Mouse (Mus musculus): Measurements from ENCODE around the gene Bmp4. TPM values are rescaled to one million over a fixed set of nuclear protein-coding genes. Genes with fewer than 3 reads are reported as not detected.

The Bmp4 gene
- polyA plus RNA-seq, 1 experiment = 5.0 TPM

- Histone ChIP-seq H3K36me3 (ENCODE audit: control insufficient read depth, insufficient read depth, low read length) (no peaks in the 10 kb centered on the region), H3K27me3 (ENCODE audit: control insufficient read depth, insufficient read depth, low read length) (no peaks in the 10 kb centered on the region), H3K4me1 (replicated peaks; ENCODE audit: control insufficient read depth, insufficient read depth, low read length) (no peaks in the 10 kb centered on the region), H3K4me3 (ENCODE audit: control insufficient read depth, insufficient read depth, low read length) (no peak overlapping the region), H3K27ac (ENCODE audit: control insufficient read depth, insufficient read depth, low read length) (no peak overlapping the region)
- WGBS = 81% methylated on average over 11 of the region's 11 CpGs
- DNase-seq = no peak
- TF ChIP-seq POLR2A (IDR thresholded peaks at IDR 0.05; ENCODE audit: control insufficient read depth, extremely low read depth, insufficient read depth, low read length, poor library complexity) (no peak), CTCF (IDR thresholded peaks at IDR 0.05; ENCODE audit: borderline replicate concordance, control insufficient read depth, extremely low read depth, insufficient read depth, low read length, poor library complexity) (no peak)
Observed at GRCm38 (mm10) chr14:46419269-46419668, 28.8 kb upstream of the Bmp4 start.

DNA sequence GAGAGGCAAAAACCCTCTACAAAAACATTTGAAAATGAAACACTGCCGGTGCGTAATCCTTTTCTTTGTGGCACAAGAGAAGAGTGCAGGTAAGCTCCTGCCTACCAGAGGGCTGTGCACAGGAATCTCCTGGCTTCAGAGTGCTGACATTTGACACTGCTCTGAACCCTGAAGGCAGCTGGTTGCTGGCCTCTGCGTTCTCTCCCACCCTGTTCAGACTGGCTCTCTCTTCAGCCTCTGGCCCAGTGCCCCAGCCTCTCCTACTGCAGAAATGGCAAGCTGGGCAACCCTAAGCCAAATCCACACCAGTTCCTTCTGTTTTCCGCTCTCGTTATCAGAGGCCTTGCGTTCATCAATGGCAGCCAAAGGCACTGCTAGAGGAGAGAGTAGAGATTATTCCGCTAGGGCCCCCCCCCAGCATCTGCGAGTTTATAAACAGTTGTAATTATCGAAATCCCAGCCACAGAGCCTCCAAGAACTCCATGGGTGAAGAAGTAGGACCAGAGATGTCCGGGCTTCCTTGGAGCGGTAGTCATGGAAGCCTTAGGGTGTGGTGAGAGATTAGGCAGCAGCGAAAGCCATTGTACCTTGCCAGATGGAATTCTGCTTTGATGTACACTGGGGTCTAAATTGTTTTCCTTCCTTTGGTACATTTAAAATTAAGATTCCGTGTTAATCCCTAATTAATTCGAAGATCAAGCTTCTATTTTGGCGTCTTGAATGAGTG, 28.1 kb upstream of the Bmp4 start:
- Histone ChIP-seq H3K4me3 (ENCODE audit: control insufficient read depth, insufficient read depth, low read length) (no peak overlapping the region), H3K27me3 (ENCODE audit: control insufficient read depth, insufficient read depth, low read length) (no peaks in the 10 kb centered on the region), H3K27ac (ENCODE audit: control insufficient read depth, insufficient read depth, low read length) (no peak overlapping the region), H3K4me1 (replicated peaks; ENCODE audit: control insufficient read depth, insufficient read depth, low read length) (no peaks in the 10 kb centered on the region), H3K36me3 (ENCODE audit: control insufficient read depth, insufficient read depth, low read length) (no peaks in the 10 kb centered on the region)
- WGBS = 93% methylated on average over 15 of the region's 15 CpGs
- no peak for DNase-seq
- TF ChIP-seq CTCF (IDR thresholded peaks at IDR 0.05; ENCODE audit: borderline replicate concordance, control insufficient read depth, extremely low read depth, insufficient read depth, low read length, poor library complexity) (no peak), POLR2A (IDR thresholded peaks at IDR 0.05; ENCODE audit: control insufficient read depth, extremely low read depth, insufficient read depth, low read length, poor library complexity) (no peak)

- TF ChIP-seq POLR2A (IDR thresholded peaks at IDR 0.05; ENCODE audit: control insufficient read depth, extremely low read depth, insufficient read depth, low read length, poor library complexity) = no peak
- TF ChIP-seq CTCF (IDR thresholded peaks at IDR 0.05; ENCODE audit: borderline replicate concordance, control insufficient read depth, extremely low read depth, insufficient read depth, low read length, poor library complexity) = no peak
- H3K4me3 ChIP-seq (ENCODE audit: control insufficient read depth, insufficient read depth, low read length) = no peak overlapping the region
- 93% methylated on average over 7 of the region's 7 CpGs for WGBS
- no peak overlapping the region for H3K27ac ChIP-seq (ENCODE audit: control insufficient read depth, insufficient read depth, low read length)
- no peaks in the 10 kb centered on the region for H3K27me3 ChIP-seq (ENCODE audit: control insufficient read depth, insufficient read depth, low read length)
- DNase-seq = no peak
- no peaks in the 10 kb centered on the region for H3K4me1 ChIP-seq (replicated peaks; ENCODE audit: control insufficient read depth, insufficient read depth, low read length)
- no peaks in the 10 kb centered on the region for H3K36me3 ChIP-seq (ENCODE audit: control insufficient read depth, insufficient read depth, low read length)
Observed at GRCm38 (mm10) chr14:46412497-46413000, 22.1 kb upstream of the Bmp4 start.

GRCm38 (mm10) chr14:46410557-46411120, 20.2 kb upstream of the Bmp4 start:
- no peaks in the 10 kb centered on the region for H3K4me1 ChIP-seq (replicated peaks; ENCODE audit: control insufficient read depth, insufficient read depth, low read length)
- 62% methylated on average over 4 of the region's 4 CpGs for WGBS
- no peak overlapping the region for H3K27ac ChIP-seq (ENCODE audit: control insufficient read depth, insufficient read depth, low read length)
- H3K4me3 ChIP-seq (ENCODE audit: control insufficient read depth, insufficient read depth, low read length) = no peak overlapping the region
- TF ChIP-seq CTCF (IDR thresholded peaks at IDR 0.05; ENCODE audit: borderline replicate concordance, control insufficient read depth, extremely low read depth, insufficient read depth, low read length, poor library complexity) (no peak), POLR2A (IDR thresholded peaks at IDR 0.05; ENCODE audit: control insufficient read depth, extremely low read depth, insufficient read depth, low read length, poor library complexity) (no peak)
- DNase-seq = no peak
- H3K36me3 ChIP-seq (ENCODE audit: control insufficient read depth, insufficient read depth, low read length) = no peaks in the 10 kb centered on the region
- H3K27me3 ChIP-seq (ENCODE audit: control insufficient read depth, insufficient read depth, low read length) = no peaks in the 10 kb centered on the region

GRCm38 (mm10) chr14:46409016-46409415, 18.5 kb upstream of the Bmp4 start:
- Histone ChIP-seq H3K4me3 (ENCODE audit: control insufficient read depth, insufficient read depth, low read length) (no peak overlapping the region), H3K27me3 (ENCODE audit: control insufficient read depth, insufficient read depth, low read length) (no peaks in the 10 kb centered on the region), H3K27ac (ENCODE audit: control insufficient read depth, insufficient read depth, low read length) (no peak overlapping the region), H3K36me3 (ENCODE audit: control insufficient read depth, insufficient read depth, low read length) (no peaks in the 10 kb centered on the region), H3K4me1 (replicated peaks; ENCODE audit: control insufficient read depth, insufficient read depth, low read length) (no peaks in the 10 kb centered on the region)
- no peak for TF ChIP-seq POLR2A (IDR thresholded peaks at IDR 0.05; ENCODE audit: control insufficient read depth, extremely low read depth, insufficient read depth, low read length, poor library complexity)
- no peak for TF ChIP-seq CTCF (IDR thresholded peaks at IDR 0.05; ENCODE audit: borderline replicate concordance, control insufficient read depth, extremely low read depth, insufficient read depth, low read length, poor library complexity)
- 91% methylated on average over 10 of the region's 10 CpGs for WGBS
- no peak for DNase-seq

DNA sequence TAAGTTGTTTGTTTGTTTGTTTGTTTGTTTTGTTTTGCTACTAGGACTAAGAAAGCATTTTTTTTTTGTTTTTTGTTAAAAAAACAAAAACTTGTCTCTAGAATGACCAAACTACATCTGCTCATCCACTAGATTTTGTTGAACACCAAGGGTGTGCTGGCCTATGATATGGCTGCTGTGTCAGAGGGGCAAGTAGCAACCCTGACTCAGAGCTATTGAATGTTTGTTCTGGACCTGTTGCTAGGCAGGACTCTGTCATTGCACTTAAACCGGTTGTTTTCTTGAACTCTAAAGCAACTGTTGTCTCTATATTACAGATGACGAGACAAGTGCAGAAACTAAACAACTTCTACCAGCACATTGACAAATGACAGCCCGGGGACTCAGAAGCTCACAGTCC, 17.9 kb upstream of the Bmp4 start:
- DNase-seq = no peak
- TF ChIP-seq POLR2A (IDR thresholded peaks at IDR 0.05; ENCODE audit: control insufficient read depth, extremely low read depth, insufficient read depth, low read length, poor library complexity) = no peak
- TF ChIP-seq CTCF (IDR thresholded peaks at IDR 0.05; ENCODE audit: borderline replicate concordance, control insufficient read depth, extremely low read depth, insufficient read depth, low read length, poor library complexity) = no peak
- H3K36me3 ChIP-seq (ENCODE audit: control insufficient read depth, insufficient read depth, low read length) = no peaks in the 10 kb centered on the region
- H3K4me1 ChIP-seq (replicated peaks; ENCODE audit: control insufficient read depth, insufficient read depth, low read length) = no peaks in the 10 kb centered on the region
- no peak overlapping the region for H3K4me3 ChIP-seq (ENCODE audit: control insufficient read depth, insufficient read depth, low read length)
- 94% methylated on average over 3 of the region's 3 CpGs for WGBS
- H3K27me3 ChIP-seq (ENCODE audit: control insufficient read depth, insufficient read depth, low read length) = no peaks in the 10 kb centered on the region
- no peak overlapping the region for H3K27ac ChIP-seq (ENCODE audit: control insufficient read depth, insufficient read depth, low read length)
